Mouse (Mus musculus) liver, embryonic 14.5 days (tissue): ENCODE results near the gene A1cf.

ENCODE experiments used
- CTCF ChIP-seq: IDR thresholded peaks from 2 replicates; pipeline ENCODE4 v1.5.1; 2016; ENCODE audit warnings: antibody characterized with exemption, low read depth, control low read depth
- EP300 ChIP-seq: IDR thresholded peaks from 2 replicates; pipeline ENCODE4 v1.6.1; 2016; ENCODE audit warnings: antibody characterized with exemption, low read depth

- no peak for TF ChIP-seq CTCF
- no peak for TF ChIP-seq EP300
These were observed 488 bp upstream of the A1cf start for GRCm38 (mm10) chr19:31868076-31868475.
